Mouse (Mus musculus): ENCODE measurements around the gene 4930572O03Rik.
"Not testable (repeated sequence)": the region's sequence is repeated elsewhere in the genome, so short reads cannot be mapped to it uniquely, and the experiment has no call there.

Gene 4930572O03Rik

DNA sequence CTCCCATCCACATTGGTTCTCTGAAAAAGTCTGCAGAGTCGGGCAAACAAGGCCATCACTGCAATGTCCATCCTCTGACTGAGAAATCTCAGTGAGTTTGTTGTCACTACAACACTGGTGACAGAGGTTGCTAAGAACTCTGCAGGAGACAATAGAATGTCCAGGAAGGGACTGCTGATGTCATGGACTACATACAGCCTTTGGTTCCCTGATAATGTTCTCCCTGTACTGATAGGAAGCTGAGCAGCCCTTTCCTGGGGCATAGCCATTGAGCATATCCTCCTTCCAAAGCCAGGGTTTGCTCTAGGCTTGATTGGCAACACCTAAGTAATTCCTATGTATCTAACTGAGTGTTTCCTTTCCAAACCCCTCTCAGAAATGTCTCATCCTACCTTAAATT, at the start of gene 4930572O03Rik:
Gene 4930572O03Rik (minus strand): TSS at position 101 of the 400 bp plus-strand sequence.
- not testable (repeated sequence) for DNase-seq (ENCODE audit: low read depth, low spot score)

DNA sequence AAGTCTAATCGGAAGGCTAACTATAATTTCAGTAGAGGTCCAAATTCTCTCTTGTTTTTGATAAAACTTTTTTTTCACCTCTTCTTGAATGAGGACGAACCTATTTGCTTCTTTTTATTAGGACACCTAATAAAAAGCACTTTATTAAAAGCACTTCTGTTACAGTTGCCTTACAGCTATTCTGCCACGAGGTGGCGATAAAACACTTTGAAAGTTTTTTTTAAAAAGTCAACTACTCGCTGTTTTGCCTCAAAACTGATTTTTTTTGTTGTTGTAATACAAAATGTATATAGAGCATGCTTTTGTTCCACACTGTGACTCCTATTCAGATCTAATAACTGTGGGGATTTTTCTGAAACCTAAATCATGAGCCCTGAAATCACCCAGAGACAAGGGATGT, 46.0 kb upstream of the 4930572O03Rik start:
- DNase-seq (ENCODE audit: low read depth, low spot score) = not testable (repeated sequence)

DNA sequence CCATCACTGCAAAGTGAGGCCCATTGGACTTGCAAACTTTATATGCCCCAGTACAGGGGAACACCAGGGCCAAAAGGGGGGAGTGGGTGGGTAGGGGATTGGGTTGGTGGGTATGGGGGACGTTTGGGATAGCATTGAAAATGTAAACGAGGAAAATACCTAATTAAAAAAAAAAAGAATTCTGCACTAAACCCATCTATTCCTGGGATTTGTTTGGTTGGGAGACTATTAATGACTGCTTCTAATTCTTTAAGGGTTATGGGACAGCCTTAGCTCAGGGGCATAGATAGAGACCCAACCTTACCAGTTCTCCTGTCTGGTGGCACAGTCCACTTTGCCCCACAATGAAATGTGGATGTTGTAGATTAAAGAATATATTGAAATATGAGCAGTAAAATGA, 40.9 kb upstream of the 4930572O03Rik start:
- DNase-seq (ENCODE audit: low read depth, low spot score) = not testable (repeated sequence)

- not testable (repeated sequence) for DNase-seq (ENCODE audit: low read depth, low spot score)
These were observed 35.0 kb upstream of the 4930572O03Rik start for GRCm38 (mm10) chr5:15691849-15692248.

DNA sequence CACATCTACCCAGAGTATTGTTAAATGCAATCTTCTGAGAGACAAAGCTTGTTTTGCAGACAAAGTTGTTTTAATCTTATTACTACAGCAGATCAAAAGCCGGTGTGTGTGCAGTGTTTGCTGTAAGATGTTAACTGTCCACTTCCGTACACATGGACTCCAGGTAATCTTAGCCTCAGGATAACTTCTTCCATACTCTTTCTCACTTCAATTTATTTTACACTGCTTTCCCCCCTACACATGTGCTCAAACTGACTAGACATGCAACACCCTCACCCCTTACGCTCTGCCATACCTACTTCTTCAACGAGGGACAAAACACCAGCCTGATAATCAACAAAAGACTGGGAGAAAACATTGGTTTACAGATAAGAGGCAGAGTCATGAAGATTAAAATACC, 34.0 kb upstream of the 4930572O03Rik start:
- not testable (repeated sequence) for DNase-seq (ENCODE audit: low read depth, low spot score)

DNA sequence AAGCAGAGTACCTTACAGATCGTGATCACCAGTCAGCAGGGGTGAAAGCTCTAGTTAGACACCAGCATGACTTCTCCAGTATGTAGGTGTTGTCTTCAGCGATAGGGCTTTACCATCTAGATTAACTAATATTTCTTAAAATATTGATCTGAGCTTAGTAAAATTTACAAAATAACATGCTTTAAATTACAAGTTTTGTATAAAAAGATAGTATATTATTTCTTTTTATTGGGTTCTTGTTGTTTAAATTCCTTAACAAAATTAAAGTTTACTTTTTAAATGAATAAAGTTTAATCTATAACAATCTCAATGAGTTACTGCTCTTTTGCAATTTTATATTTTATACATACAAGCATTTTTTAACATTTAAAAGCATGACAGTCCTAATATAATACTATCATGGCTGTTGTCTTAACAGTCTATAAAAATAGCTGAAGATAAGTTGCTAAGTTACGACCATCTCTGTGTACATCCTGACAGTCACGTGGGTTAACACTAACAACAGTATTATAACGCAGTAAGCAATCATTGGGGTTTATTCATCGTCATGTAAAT, 32.9 kb upstream of the 4930572O03Rik start:
- DNase-seq (ENCODE audit: low read depth, low spot score) = not testable (repeated sequence)

DNA sequence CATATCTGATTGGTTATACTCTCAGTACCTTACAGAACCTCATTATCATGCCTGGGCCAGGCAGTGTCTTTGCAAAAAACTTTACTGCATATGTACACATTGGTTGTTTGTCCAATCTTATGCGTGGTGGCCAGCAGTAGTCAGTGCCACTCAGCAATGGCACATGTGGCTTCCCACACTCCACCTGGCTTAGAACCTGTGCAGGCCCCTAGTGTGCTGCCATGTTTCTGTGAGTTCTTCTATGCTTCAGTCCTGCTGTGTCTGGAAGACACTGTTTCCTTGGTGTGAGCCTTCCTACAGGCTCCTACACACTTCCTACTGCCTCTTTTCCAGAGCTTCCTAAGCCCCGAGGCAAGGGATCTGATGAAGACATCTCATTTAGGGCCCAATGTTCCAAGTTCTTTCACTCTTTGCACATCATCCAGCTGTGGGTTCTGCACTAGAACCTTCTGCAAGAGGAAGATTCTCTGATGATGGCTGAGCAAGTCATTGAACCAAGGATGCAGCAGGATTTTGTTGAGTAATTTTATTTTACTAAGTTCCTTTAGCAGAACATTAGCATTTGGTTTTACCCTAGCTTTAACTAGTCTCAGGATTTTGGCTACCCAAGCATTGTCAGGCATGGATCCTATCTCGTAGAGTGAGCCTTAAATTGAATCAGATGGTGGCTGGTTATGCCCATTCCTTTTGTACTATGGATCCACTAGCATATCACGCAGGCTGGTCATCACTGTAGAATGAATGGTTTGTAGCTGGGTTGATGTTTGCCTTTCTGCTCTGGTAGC, 32.2 kb upstream of the 4930572O03Rik start:
- DNase-seq (ENCODE audit: low read depth, low spot score) = not testable (repeated sequence)

GRCm38 (mm10) chr5:15681301-15682035, 24.6 kb upstream of the 4930572O03Rik start:
- not testable (repeated sequence) for DNase-seq (ENCODE audit: low read depth, low spot score)

- DNase-seq (ENCODE audit: low read depth, low spot score) = not testable (repeated sequence)
These were observed 23.4 kb upstream of the 4930572O03Rik start for GRCm38 (mm10) chr5:15679980-15680949.

GRCm38 (mm10) chr5:15678907-15679306, 22.0 kb upstream of the 4930572O03Rik start:
- DNase-seq (ENCODE audit: low read depth, low spot score) = not testable (repeated sequence)

GRCm38 (mm10) chr5:15677750-15678149, 20.9 kb upstream of the 4930572O03Rik start:
- not testable (repeated sequence) for DNase-seq (ENCODE audit: low read depth, low spot score)

DNA sequence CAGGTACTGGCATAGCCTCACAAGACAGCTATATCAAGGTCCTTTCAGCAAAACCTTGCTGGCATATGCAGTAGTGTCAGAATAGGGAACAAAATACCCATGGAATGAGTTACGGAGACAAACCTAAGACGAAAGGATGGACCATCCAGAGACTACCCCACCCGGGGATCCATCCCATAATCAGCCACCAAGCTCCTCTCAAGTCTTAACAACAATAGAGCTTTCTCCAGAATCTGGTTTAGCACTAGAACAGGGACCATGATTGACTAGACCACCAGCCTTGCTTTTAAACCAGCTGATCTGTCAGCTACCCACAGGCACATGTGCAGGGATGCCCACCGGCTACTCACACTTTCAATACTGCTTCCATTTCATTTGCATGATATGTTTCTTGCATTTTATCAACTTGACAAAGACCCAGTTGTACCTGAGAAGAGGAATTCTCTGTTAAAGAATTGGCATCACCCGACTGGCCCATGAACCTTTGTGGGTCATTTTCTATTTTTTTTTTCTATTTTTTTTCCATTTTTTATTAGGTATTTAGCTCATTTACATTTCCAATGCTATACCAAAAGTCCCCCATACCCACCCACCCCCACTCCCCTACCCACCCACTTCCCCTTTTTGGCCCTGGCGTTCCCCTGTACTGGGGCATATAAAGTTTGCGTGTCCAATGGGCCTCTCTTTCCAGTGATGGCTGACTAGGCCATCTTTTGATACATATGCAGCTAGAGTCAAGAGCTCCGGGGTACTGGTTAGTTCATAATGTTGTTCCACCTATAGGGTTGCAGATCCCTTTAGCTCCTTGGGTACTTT, 17.8 kb upstream of the 4930572O03Rik start:
- DNase-seq (ENCODE audit: low read depth, low spot score) = not testable (repeated sequence)

DNA sequence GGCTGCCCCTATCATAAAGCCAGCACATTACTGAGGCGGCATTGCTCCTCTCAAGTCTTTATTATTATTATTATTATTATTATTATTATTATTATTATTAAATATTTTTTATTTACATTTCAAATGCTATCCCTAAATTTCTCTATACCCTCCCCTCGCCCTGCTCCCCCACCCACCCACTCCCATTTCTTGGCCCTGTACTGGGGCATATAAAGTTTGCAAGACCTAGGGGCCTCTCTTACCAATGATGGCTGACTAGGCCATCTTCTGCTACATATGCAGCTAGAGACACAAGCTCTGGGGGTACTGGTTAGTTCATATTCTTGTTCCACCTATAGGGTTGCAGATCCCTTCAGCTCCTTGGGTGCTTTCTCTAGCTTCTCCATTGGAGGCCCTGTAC, 17.1 kb upstream of the 4930572O03Rik start:
- not testable (repeated sequence) for DNase-seq (ENCODE audit: low read depth, low spot score)

- not testable (repeated sequence) for DNase-seq (ENCODE audit: low read depth, low spot score)
These were observed 13.9 kb upstream of the 4930572O03Rik start for GRCm38 (mm10) chr5:15670789-15671188.

GRCm38 (mm10) chr5:15663847-15664246, 7.0 kb upstream of the 4930572O03Rik start:
- DNase-seq (ENCODE audit: low read depth, low spot score) = not testable (repeated sequence)

- DNase-seq (ENCODE audit: low read depth, low spot score) = not testable (repeated sequence)
These were observed 4.5 kb downstream of the 4930572O03Rik start for GRCm38 (mm10) chr5:15652334-15652733.

DNA sequence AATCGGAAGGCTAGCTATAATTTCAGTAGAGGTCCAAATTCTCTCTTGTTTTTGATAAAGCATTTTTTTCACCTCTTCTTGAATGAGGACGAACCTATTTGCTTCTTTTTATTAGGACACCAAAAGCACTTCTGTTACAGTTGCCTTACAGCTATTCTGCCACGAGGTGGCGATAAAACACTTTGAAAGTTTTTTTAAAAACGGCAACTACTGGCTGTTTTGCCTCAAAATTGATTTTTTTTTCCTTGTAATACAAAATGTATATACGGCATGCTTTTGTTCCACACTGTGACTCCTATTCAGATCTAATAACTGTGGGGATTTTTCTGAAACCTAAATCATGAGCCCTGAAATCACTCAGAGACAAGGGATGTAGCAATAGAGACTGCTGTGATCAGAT, 11.2 kb downstream of the 4930572O03Rik start:
- DNase-seq (ENCODE audit: low read depth, low spot score) = not testable (repeated sequence)

- not testable (repeated sequence) for DNase-seq (ENCODE audit: low read depth, low spot score)
These were observed 19.2 kb downstream of the 4930572O03Rik start for GRCm38 (mm10) chr5:15637637-15638036.

- not testable (repeated sequence) for DNase-seq (ENCODE audit: low read depth, low spot score)
These were observed 26.8 kb downstream of the 4930572O03Rik start for GRCm38 (mm10) chr5:15630068-15630467.

GRCm38 (mm10) chr5:15628136-15628535, 28.7 kb downstream of the 4930572O03Rik start:
- DNase-seq (ENCODE audit: low read depth, low spot score) = not testable (repeated sequence)

All from brain, embryonic 18.5 days (tissue).